In the genomic region with DNA sequence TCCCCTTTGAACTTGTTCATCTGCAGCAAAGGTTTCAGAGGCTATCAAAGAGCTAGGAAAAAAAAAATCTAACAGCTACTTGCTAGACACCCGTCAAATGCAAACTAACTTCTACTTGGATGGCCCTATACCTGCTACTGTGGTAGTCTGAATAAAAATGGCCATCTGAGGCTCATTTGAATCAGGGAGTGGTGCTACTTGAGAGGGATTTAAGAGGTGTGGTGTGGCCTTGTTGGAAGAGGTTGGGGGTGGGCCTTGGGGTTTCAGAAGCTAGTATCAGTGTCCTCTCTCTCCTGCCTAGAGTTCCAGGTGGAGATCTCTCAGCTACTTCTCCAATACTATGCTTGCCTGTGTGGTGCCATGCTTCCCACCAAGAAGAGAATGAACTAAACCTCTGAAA, we compare ENCODE assay signal across 15 mouse cellular contexts.
"Had no signal": no experiment of that assay in that cellular context is flagged by ENCODE, and none has a peak within 500 bp of the region (broad histone marks: within the 10 kb centered on the region; RNA-seq: fewer than 3 reads in every experiment).

No protein-coding gene starts in this region.

- H3K9ac ChIP-seq: kidney, embryonic 15.5 days; limb, embryonic 12.5 days; limb, embryonic 15.5 days had no signal

- H3K4me3 ChIP-seq: kidney, embryonic 15.5 days; limb, embryonic 12.5 days; limb, embryonic 15.5 days had no signal

- H3K27me3 ChIP-seq: kidney, embryonic 15.5 days; limb, embryonic 12.5 days; limb, embryonic 15.5 days had no signal

- H3K27ac ChIP-seq: kidney, embryonic 15.5 days; limb, embryonic 12.5 days; limb, embryonic 15.5 days had no signal

- H3K4me1 ChIP-seq: limb, embryonic 12.5 days; limb, embryonic 15.5 days had no signal

- H3K9me3 ChIP-seq: kidney, embryonic 15.5 days; limb, embryonic 12.5 days; limb, embryonic 15.5 days had no signal

- DNase-seq: kidney, adult 11 months; kidney, adult 8-10 months; kidney, postnatal 10 days; kidney, postnatal 36 days; left cerebral cortex, postnatal 4 days; lung, adult 2 months; lung, postnatal 14 days; lung, postnatal 4 days; midbrain, embryonic 14.5 days; thymus, adult 18-20 months; thymus, postnatal 36 days had no signal

- H3K4me2 ChIP-seq: kidney, embryonic 15.5 days; limb, embryonic 12.5 days; limb, embryonic 15.5 days; midbrain, embryonic 11.5 days had no signal
